Mouse (Mus musculus) MEL (cell line): ENCODE results near the gene Dbn1. TPM values are rescaled to one million over a fixed set of nuclear protein-coding genes. Genes with fewer than 3 reads are reported as not detected.

ENCODE experiments used
- DNase-seq: peaks from one replicate; pipeline ENCODE4 v3.0.0; 2011; ENCODE audit warnings: low read depth, low spot score
- H3K27ac ChIP-seq: 2 replicates; pipeline ENCODE4 v1.5.1; 2012; ENCODE audit warnings: low read depth, mild to moderate bottlenecking, control low read depth, low read length, moderate library complexity; ENCODE audit not compliant: control insufficient read depth
- H3K27me3 ChIP-seq, 2 experiments: fragments of 150-350 bp in 1 of 2; sonication (generic) in 1 of 2; 2 replicates each; pipeline ENCODE4 v1.6.1; 2012; ENCODE audit warnings: low read length in 2 of 2, mild to moderate bottlenecking in 2 of 2, improper control_type of control experiment in 1 of 2, moderate library complexity in 1 of 2; ENCODE audit not compliant: insufficient read depth in 2 of 2, control insufficient read depth in 1 of 2
- H3K36me3 ChIP-seq, 2 experiments: 2 replicates each; pipeline ENCODE4 v1.6.1; 2012 to 2014; ENCODE audit warnings: low read length in 2 of 2, improper control_type of control experiment in 1 of 2, inconsistent platforms in 1 of 2, mild to moderate bottlenecking in 1 of 2; ENCODE audit not compliant: insufficient read depth in 2 of 2, control insufficient read depth in 1 of 2
- H3K4me1 ChIP-seq, 2 experiments: fragments of 150-350 bp in 1 of 2; sonication (generic) in 1 of 2; 2 replicates each; pipeline ENCODE4 v1.6.1; 2012; ENCODE audit warnings: low read length in 2 of 2, improper control_type of control experiment in 1 of 2, mild to moderate bottlenecking in 1 of 2; ENCODE audit not compliant: insufficient read depth in 2 of 2, control insufficient read depth in 1 of 2
- H3K4me3 ChIP-seq, 2 experiments: fragments of 150-350 bp in 1 of 2; sonication (generic) in 1 of 2; 2 replicates each; pipeline ENCODE4 v1.5.1; 2012; ENCODE audit warnings: low read depth in 2 of 2, low read length in 2 of 2, mild to moderate bottlenecking in 2 of 2, moderate library complexity in 2 of 2, control low read depth in 1 of 2, improper control_type of control experiment in 1 of 2; ENCODE audit not compliant: control insufficient read depth in 1 of 2, insufficient read depth in 1 of 2
- H3K79me2 ChIP-seq: 2 replicates; pipeline ENCODE4 v1.6.1; 2012; ENCODE audit warnings: mild to moderate bottlenecking, low read length, moderate library complexity; ENCODE audit not compliant: control insufficient read depth, poor library complexity, insufficient read depth
- H3K9ac ChIP-seq: 2 replicates; pipeline ENCODE4 v1.6.1; 2012; ENCODE audit warnings: low read depth, mild to moderate bottlenecking, control low read depth, low read length, moderate library complexity; ENCODE audit not compliant: control insufficient read depth, poor library complexity, severe bottlenecking
- H3K9me3 ChIP-seq: fragments of 150-350 bp; sonication (generic); replicated peaks from 2 replicates; pipeline ENCODE4 v1.6.1; 2012; ENCODE audit warnings: mild to moderate bottlenecking, low read length, improper control_type of control experiment, moderate library complexity; ENCODE audit not compliant: insufficient read depth
- BHLHE40 ChIP-seq: IDR thresholded peaks from 2 replicates; pipeline ENCODE4 v1.6.1; 2012; ENCODE audit warnings: low read depth, mild to moderate bottlenecking, inconsistent platforms, low read length, improper control_type of control experiment, borderline replicate concordance
- CHD1 ChIP-seq: IDR thresholded peaks from 2 replicates; pipeline ENCODE4 v1.6.1; 2012; ENCODE audit warnings: low read depth, mild to moderate bottlenecking, inconsistent platforms, low read length, improper control_type of control experiment
- CHD2 ChIP-seq: IDR thresholded peaks from 2 replicates; pipeline ENCODE4 v1.6.1; 2011; ENCODE audit warnings: low read length, improper control_type of control experiment
- CTCF ChIP-seq, 3 experiments: IDR thresholded peaks in 2 of 3; conservative IDR thresholded peaks in 1 of 3; 2 replicates each; pipeline ENCODE4 v1.5.1; 2011 to 2012; ENCODE audit warnings: low read length in 3 of 3, low read depth in 2 of 3, mild to moderate bottlenecking in 2 of 3, improper control_type of control experiment in 1 of 3, inconsistent platforms in 1 of 3, mixed read lengths in 1 of 3, moderate library complexity in 1 of 3; ENCODE audit not compliant: control insufficient read depth in 1 of 3, insufficient read depth in 1 of 3, poor library complexity in 1 of 3, severe bottlenecking in 1 of 3
- ELF1 ChIP-seq: IDR thresholded peaks from 2 replicates; pipeline ENCODE4 v1.6.1; 2014; ENCODE audit warnings: low read depth, mild to moderate bottlenecking, inconsistent platforms, low read length, improper control_type of control experiment, moderate library complexity
- HCFC1 ChIP-seq: IDR thresholded peaks from 2 replicates; pipeline ENCODE4 v1.6.1; 2012; ENCODE audit warnings: low read depth, mild to moderate bottlenecking, inconsistent platforms, low read length, improper control_type of control experiment, moderate library complexity
- MAX ChIP-seq: IDR thresholded peaks from 2 replicates; pipeline ENCODE4 v1.6.1; 2011; ENCODE audit warnings: low read length, improper control_type of control experiment
- MAZ ChIP-seq: IDR thresholded peaks from 2 replicates; pipeline ENCODE4 v1.6.1; 2012; ENCODE audit warnings: low read depth, mild to moderate bottlenecking, inconsistent platforms, low read length, improper control_type of control experiment
- MXI1 ChIP-seq: IDR thresholded peaks from 2 replicates; pipeline ENCODE4 v1.6.1; 2011; ENCODE audit warnings: mild to moderate bottlenecking, low read depth, low read length, improper control_type of control experiment
- MYC ChIP-seq: IDR thresholded peaks from 2 replicates; pipeline ENCODE4 v1.6.1; 2011; ENCODE audit warnings: low read depth, mild to moderate bottlenecking, low read length, improper control_type of control experiment, moderate library complexity
- NRF1 ChIP-seq: IDR thresholded peaks from 2 replicates; pipeline ENCODE4 v1.6.1; 2014; ENCODE audit warnings: low read depth, mild to moderate bottlenecking, inconsistent platforms, low read length, improper control_type of control experiment, moderate library complexity; ENCODE audit not compliant: poor library complexity, insufficient read depth, severe bottlenecking
- POLR2A ChIP-seq, 2 experiments: IDR thresholded peaks; 2 replicates each; pipeline ENCODE4 v1.6.1; 2011 to 2012; ENCODE audit warnings: low read length in 2 of 2, mild to moderate bottlenecking in 2 of 2, control low read depth in 1 of 2, improper control_type of control experiment in 1 of 2, low read depth in 1 of 2, moderate library complexity in 1 of 2; ENCODE audit not compliant: control insufficient read depth in 1 of 2, insufficient read depth in 1 of 2, poor library complexity in 1 of 2
- RAD21 ChIP-seq: IDR thresholded peaks from 2 replicates; pipeline ENCODE4 v1.6.1; 2011; ENCODE audit warnings: mild to moderate bottlenecking, low read depth, low read length, improper control_type of control experiment
- SIN3A ChIP-seq: IDR thresholded peaks from 2 replicates; pipeline ENCODE4 v1.6.1; 2012; ENCODE audit warnings: low read length, improper control_type of control experiment, inconsistent platforms
- SMC3 ChIP-seq: IDR thresholded peaks from 2 replicates; pipeline ENCODE4 v1.6.1; 2011; ENCODE audit warnings: low read depth, low read length, improper control_type of control experiment
- TCF12 ChIP-seq: IDR thresholded peaks from 2 replicates; pipeline ENCODE4 v1.6.1; 2014; ENCODE audit warnings: low read depth, mild to moderate bottlenecking, inconsistent platforms, low read length, improper control_type of control experiment, moderate library complexity
- UBTF ChIP-seq: IDR thresholded peaks from 2 replicates; pipeline ENCODE4 v1.6.1; 2012; ENCODE audit warnings: low read depth, mild to moderate bottlenecking, inconsistent platforms, low read length, improper control_type of control experiment, moderate library complexity, borderline replicate concordance; ENCODE audit not compliant: insufficient read depth
- ZC3H11A ChIP-seq: IDR thresholded peaks from 2 replicates; pipeline ENCODE4 v1.6.1; 2012; ENCODE audit warnings: low read depth, mild to moderate bottlenecking, inconsistent platforms, low read length, improper control_type of control experiment
- polyA plus RNA-seq, 2 experiments: library from polyadenylated mRNA; stranded (reverse) in 1 of 2; unstranded in 1 of 2; fragments of >175 nt in 1 of 2; fragments of >200 nt in 1 of 2; gene quantifications; 2 replicates each; pipeline versions ENCODE4 v1.2.1 to v1.2.4; 2012; ENCODE audit warnings: low replicate concordance in 2 of 2, low read depth in 1 of 2; ENCODE audit not compliant: insufficient read length in 2 of 2, insufficient read depth in 1 of 2, missing spikeins in 1 of 2
- total RNA-seq: library from RNA; depleted of rRNA; stranded (reverse); fragments of 300-350 nt; gene quantifications from 2 replicates; pipeline ENCODE4 v1.2.3, GENCODE M21; 2012

Gene Dbn1
- total and polyA plus RNA-seq, 3 experiments = 0.04 to 0.53 TPM; not detected in 1

DNA sequence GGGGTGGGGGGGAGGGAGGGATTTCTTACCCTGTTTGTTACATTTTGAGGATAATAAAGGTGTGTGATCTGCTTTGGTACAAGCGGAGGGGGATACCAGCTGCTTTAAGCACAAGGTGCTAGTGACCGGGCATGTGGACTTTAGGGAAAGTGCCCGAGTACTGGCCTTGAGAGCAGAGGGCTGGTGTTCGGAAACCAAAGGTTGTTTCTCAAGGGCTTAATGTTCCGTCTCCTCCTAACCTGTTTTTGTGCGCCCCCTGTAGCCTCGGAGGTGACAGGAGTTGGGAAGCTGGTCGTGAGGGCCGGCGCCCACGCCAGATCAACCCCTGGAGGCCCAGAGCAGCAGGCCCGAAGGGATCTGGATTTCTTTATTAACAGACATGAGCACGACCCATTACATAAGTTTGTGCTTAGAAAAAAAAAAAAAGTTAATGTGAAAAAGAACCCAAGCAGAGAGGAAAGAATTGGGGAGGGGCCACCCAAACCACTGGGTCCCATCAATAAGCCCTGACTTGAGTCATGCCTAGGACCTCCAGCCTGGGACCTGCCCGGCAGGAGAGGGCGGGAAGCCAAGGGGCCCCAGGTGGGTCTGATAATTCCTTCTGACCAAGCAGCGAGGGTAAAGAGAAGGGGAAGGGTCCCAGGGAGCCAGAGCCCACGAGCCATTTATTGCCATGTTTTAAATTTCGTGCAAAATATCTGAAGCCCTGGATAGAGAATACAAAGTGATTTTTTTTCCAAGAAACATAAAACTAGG, 14.7 kb downstream of the Dbn1 start:
- H3K4me3 ChIP-seq = peak overlapping the region; percentile 58 to 73
- no peaks in the 10 kb centered on the region for H3K27me3 ChIP-seq
- DNase-seq = peak; percentile 76
- H3K4me1 ChIP-seq = peaks cover 0 to 4% of the 10 kb centered on the region in 2 experiments; a peak in 2 of 4 replicates
- H3K27ac ChIP-seq = no peak overlapping the region
- no peaks in the 10 kb centered on the region for H3K9me3 ChIP-seq
- H3K9ac ChIP-seq = peak overlapping the region; percentile 83
- TF ChIP-seq ELF1 (0 out of 2 replicates have a peak, but pooled peaks have one; percentile 20), ZC3H11A (peak; percentile 20; the same call in 1 of the 2 replicates), CHD2 (no peak), NRF1 (no peak), HCFC1 (peak; percentile 70), SMC3 (peak; percentile 51), RAD21 (peak; percentile 36), CTCF (IDR thresholded peaks at IDR 0.05 in 2 of 3, conservative IDR thresholded peaks at IDR 0.05 in 1 of 3; ENCODE audit: control insufficient read depth in 1 of 3, insufficient read depth in 1 of 3, low read depth in 2 of 3, low read length in 3 of 3, poor library complexity in 1 of 3, severe bottlenecking in 1 of 3) (peak; percentile 30 to 71 (median 65); a peak in 5 of 6 replicates), POLR2A (IDR thresholded peaks at IDR 0.05; ENCODE audit: control insufficient read depth in 1 of 2, insufficient read depth in 1 of 2, low read depth in 1 of 2, low read length in 2 of 2, poor library complexity in 1 of 2) (0 out of 4 replicates have a peak, but pooled peaks of 1 of the 2 experiments have one; percentile 10), CHD1 (no peak), MAZ (0 out of 2 replicates have a peak, but pooled peaks have one; percentile 47), SIN3A (peak; percentile 38; the same call in 1 of the 2 replicates)
- no peaks in the 10 kb centered on the region; the same call in 1 of the 2 replicates for H3K79me2 ChIP-seq
- H3K36me3 ChIP-seq = no peaks in the 10 kb centered on the region

DNA sequence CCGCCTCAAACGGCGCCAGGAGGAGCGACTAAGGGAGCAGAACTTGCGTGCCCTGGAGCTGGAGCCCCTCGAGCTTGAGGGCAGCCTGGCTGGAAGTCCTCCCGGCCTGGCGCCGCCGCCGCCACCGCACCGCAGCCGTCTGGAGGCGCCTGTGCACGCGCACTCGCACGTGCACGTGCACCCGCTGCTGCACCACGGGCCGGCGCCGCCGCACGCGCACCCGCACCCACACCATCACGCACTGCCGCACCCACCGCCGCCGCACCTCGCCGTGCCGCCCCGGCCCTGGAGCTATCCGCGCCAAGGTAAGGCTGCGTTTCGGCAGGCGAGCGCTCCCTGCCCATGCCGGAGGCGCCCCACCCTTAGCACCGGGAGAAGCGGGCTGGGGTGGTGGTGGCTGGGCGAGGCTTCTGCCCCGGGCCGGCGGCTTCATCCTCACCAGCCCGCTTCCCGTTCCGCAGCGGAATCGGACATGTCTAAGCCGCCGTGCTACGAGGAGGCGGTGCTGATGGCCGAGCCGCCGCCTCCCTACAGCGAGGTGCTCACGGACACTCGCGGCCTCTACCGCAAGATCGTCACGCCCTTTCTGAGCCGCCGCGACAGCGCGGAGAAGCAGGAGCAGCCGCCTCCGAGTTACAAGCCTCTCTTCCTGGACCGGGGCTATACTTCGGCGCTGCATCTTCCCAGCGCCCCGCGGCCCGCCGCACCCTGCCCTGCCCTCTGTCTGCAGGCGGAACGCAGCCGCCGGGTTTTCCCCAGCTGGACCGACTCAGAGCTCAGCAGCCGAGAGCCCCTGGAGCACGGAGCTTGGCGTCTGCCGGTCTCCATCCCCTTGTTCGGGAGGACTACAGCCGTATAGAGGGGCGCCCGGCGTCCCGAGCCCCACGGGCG, 15.5 kb downstream of the Dbn1 start:
- Histone ChIP-seq H3K79me2 (no peaks in the 10 kb centered on the region; the same call in 1 of the 2 replicates), H3K4me1 (peaks cover 0 to 4% of the 10 kb centered on the region in 2 experiments; a peak in 2 of 4 replicates), H3K4me3 (peak overlapping the region; percentile 58 to 73), H3K27me3 (no peaks in the 10 kb centered on the region), H3K9me3 (no peaks in the 10 kb centered on the region), H3K36me3 (no peaks in the 10 kb centered on the region), H3K27ac (no peak overlapping the region), H3K9ac (peak overlapping the region; percentile 83)
- TF ChIP-seq POLR2A (IDR thresholded peaks at IDR 0.05; ENCODE audit: control insufficient read depth in 1 of 2, insufficient read depth in 1 of 2, low read depth in 1 of 2, low read length in 2 of 2, poor library complexity in 1 of 2) = peak; percentile 11 to 35; a peak in 1 of 4 replicates
- TF ChIP-seq MAX = peak; percentile 57; the same call in 1 of the 2 replicates
- TF ChIP-seq MXI1 = peak; percentile 50; the same call in 1 of the 2 replicates
- TF ChIP-seq BHLHE40 = peak; percentile 48; the same call in 1 of the 2 replicates
- peak; percentile 31 for TF ChIP-seq SIN3A
- TF ChIP-seq TCF12 = no peak
- TF ChIP-seq MYC = no peak
- TF ChIP-seq UBTF = 0 out of 2 replicates have a peak, but pooled peaks have one; percentile 48
- no peak for TF ChIP-seq CHD2
- peak; percentile 69 for DNase-seq
